Mouse (Mus musculus) G1E (cell line): ENCODE results near the gene Snap23. TPM values are rescaled to one million over a fixed set of nuclear protein-coding genes. Genes with fewer than 3 reads are reported as not detected.

ENCODE experiments used
- ATAC-seq: 2 replicates; pipeline ENCODE4 v1.8.0; 2016; ENCODE audit warnings: mild to moderate bottlenecking; ENCODE audit not compliant: insufficient number of reproducible peaks, poor library complexity, low FRiP score, severe bottlenecking; ENCODE audit errors: extremely low read depth
- DNase-seq: peaks from one replicate; pipeline ENCODE4 v3.0.0; 2012; ENCODE audit warnings: low spot score
- H3K27me3 ChIP-seq: 2 replicates; pipeline ENCODE4 v1.6.1; 2012; ENCODE audit warnings: mild to moderate bottlenecking, low read length, inconsistent platforms; ENCODE audit not compliant: insufficient read depth
- H3K36me3 ChIP-seq: replicated peaks from 2 replicates; pipeline ENCODE3; 2012; ENCODE audit warnings: mild to moderate bottlenecking, inconsistent platforms
- H3K4me1 ChIP-seq: 2 replicates; pipeline ENCODE4 v1.6.1; 2012; ENCODE audit warnings: low read depth, low read length, inconsistent platforms, mixed read lengths; ENCODE audit not compliant: insufficient read depth
- H3K4me3 ChIP-seq: 2 replicates; pipeline ENCODE4 v1.5.1; 2012; ENCODE audit warnings: low read depth, mild to moderate bottlenecking, inconsistent platforms, low read length, moderate library complexity, mixed read lengths
- H3K9me3 ChIP-seq: replicated peaks from 2 replicates; pipeline ENCODE4 v1.6.1; 2012; ENCODE audit warnings: inconsistent platforms
- CTCF ChIP-seq: IDR thresholded peaks from 2 replicates; pipeline ENCODE4 v1.5.1; 2012; ENCODE audit warnings: low read depth, low read length, inconsistent platforms, mixed read lengths
- GATA1 ChIP-seq: IDR thresholded peaks from 2 replicates; pipeline ENCODE4 v1.6.1; 2012; ENCODE audit warnings: borderline replicate concordance, low read length, inconsistent platforms, mixed read lengths
- GATA2 ChIP-seq: IDR thresholded peaks from 2 replicates; pipeline ENCODE4 v1.6.1; 2012; ENCODE audit warnings: low read depth, low read length, inconsistent platforms, borderline replicate concordance
- POLR2AphosphoS5 ChIP-seq: IDR thresholded peaks from 2 replicates; pipeline ENCODE4 v1.6.1; 2012; ENCODE audit warnings: low read depth, low read length, inconsistent platforms; ENCODE audit not compliant: insufficient replicate concordance
- TAL1 ChIP-seq: conservative IDR thresholded peaks from 2 replicates; pipeline ENCODE4 v1.6.1; 2012; ENCODE audit warnings: low read depth, low read length, inconsistent platforms, mixed read lengths
- polyA plus RNA-seq: library from polyadenylated mRNA; stranded (reverse); fragments of >175 nt; gene quantifications from 2 replicates; pipeline ENCODE4 v1.2.3, GENCODE M21; 2012
- total RNA-seq, 2 experiments: library from RNA; stranded (forward) in 1 of 2; stranded (reverse) in 1 of 2; fragments of 200-1000 nt in 1 of 2; fragments of >200 nt in 1 of 2; fragmentation: Nextera tagmentation in 1 of 2; gene quantifications; 2 replicates each; pipeline ENCODE4 v1.2.3; 2014 to 2017

The Snap23 gene
- total and polyA plus RNA-seq, 3 experiments: 20.5 to 328 (median 242) TPM

DNA sequence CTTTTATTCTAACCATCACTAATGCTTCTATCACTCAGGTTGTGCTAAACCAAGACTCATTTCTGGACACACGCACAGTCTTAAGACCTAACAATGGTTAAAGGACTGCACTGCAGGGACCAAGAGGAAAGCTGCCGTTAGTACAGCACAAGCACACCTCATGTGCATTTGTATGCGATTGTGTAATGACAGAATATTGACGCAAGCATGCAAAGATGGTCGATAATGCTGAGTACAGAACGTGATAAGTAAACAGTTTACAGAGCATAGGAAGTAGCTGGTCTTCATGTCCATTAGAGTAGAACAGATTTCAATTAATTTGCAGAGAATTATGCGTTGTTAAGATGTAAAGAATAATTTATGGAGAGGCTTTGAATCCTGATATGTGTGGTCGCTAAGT is 73.4 kb downstream of the Snap23 start:
- DNase-seq (no peak), ATAC-seq (no peak)
- H3K36me3 ChIP-seq: no peaks in the 10 kb centered on the region
- H3K9me3 ChIP-seq: no peaks in the 10 kb centered on the region
- peaks cover 8% of the 10 kb centered on the region for H3K27me3 ChIP-seq
- no peak overlapping the region for H3K4me3 ChIP-seq
- peaks cover 10% of the 10 kb centered on the region; the same call in 1 of the 2 replicates for H3K4me1 ChIP-seq
- TF ChIP-seq POLR2AphosphoS5 (no peak), TAL1 (no peak), CTCF (no peak), GATA2 (no peak), GATA1 (no peak)

DNA sequence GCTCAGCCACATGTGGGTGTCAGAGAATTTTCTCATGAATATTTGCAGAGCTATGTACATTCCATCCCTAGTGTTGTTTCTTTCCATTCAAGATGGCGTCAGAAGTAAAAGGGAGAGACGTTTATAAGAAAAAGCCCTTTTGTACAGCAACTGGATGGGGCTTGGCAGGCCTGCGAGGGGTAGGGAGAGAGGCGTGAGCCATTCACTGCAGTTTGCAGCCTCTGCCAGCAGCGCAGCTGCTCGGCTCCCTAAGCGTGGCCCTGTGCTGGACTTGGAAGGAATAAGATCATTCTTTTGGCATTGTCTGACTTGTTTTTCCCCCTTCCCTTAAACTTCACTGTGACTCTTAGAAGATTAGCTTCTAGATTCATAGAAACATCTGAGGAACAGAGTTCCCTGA is 76.4 kb downstream of the Snap23 start:
- DNase-seq (no peak), ATAC-seq (no peak)
- TF ChIP-seq CTCF: no peak
- no peak for TF ChIP-seq GATA2
- TF ChIP-seq POLR2AphosphoS5: no peak
- no peak for TF ChIP-seq GATA1
- no peak for TF ChIP-seq TAL1
- peaks cover 8% of the 10 kb centered on the region for H3K27me3 ChIP-seq
- H3K4me3 ChIP-seq: no peak overlapping the region
- H3K36me3 ChIP-seq: no peaks in the 10 kb centered on the region
- no peaks in the 10 kb centered on the region for H3K9me3 ChIP-seq
- H3K4me1 ChIP-seq: peaks cover 16% of the 10 kb centered on the region; the same call in 1 of the 2 replicates

DNA sequence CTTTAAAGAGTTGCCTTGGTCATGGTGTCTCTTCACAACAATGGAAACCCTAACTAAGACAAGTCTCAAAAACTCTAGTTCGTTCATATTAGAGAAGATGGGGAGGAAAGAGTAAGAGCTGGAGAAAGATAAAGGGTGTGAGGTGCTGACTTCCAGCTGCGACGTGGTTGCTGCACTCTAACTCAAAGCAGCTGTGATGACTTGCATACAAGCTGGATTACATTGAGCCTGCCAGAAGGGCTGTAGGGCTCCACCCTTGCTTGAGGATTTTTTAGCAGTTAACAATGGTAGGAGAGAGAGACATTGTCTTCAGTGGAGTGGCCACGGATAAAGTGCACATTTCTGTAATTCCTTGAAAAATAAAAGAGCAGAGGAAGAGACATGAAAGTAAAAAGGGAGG is 79.3 kb downstream of the Snap23 start:
- Histone ChIP-seq H3K36me3 (no peaks in the 10 kb centered on the region), H3K4me3 (no peak overlapping the region), H3K4me1 (peaks cover 14% of the 10 kb centered on the region; the same call in 1 of the 2 replicates), H3K9me3 (no peaks in the 10 kb centered on the region), H3K27me3 (peaks cover 12% of the 10 kb centered on the region)
- DNase-seq: no peak
- no peak for ATAC-seq
- TF ChIP-seq GATA2 (no peak), CTCF (no peak), GATA1 (no peak), TAL1 (no peak), POLR2AphosphoS5 (no peak)

Other genes starting within 250 kb of the Snap23 start
- gene Vps39, start 214.5 kb upstream of the Snap23 start, total RNA-seq (2014; fragmentation: Nextera tagmentation): 22.1 and 38.8 TPM in 2 replicates
- 26.4 and 29.7 TPM in 2 replicates for gene Vps39, start 214.5 kb upstream of the Snap23 start, total RNA-seq (2017)
- 15.1 and 18.6 TPM in 2 replicates for gene Vps39, start 214.5 kb upstream of the Snap23 start, polyA plus RNA-seq
- 16.0 and 17.2 TPM in 2 replicates for gene Ganc, start 163.8 kb upstream of the Snap23 start, total RNA-seq (2014; fragmentation: Nextera tagmentation)
- 19.2 and 20.4 TPM in 2 replicates for gene Ganc, start 163.8 kb upstream of the Snap23 start, total RNA-seq (2017)
- gene Ganc, start 163.8 kb upstream of the Snap23 start, polyA plus RNA-seq: 0.95 and 1.6 TPM in 2 replicates
- gene Tmem87a, start 163.6 kb upstream of the Snap23 start, total RNA-seq (2014; fragmentation: Nextera tagmentation): 19.6 and 22.6 TPM in 2 replicates
- gene Tmem87a, start 163.6 kb upstream of the Snap23 start, total RNA-seq (2017): 36.8 and 44.1 TPM in 2 replicates
- 0.76 and 0.88 TPM in 2 replicates for gene Tmem87a, start 163.6 kb upstream of the Snap23 start, polyA plus RNA-seq
- not detected in 2 replicates for gene Capn3, start 111.7 kb upstream of the Snap23 start, total RNA-seq (2014; fragmentation: Nextera tagmentation)
- 0.05 and 0.06 TPM in 2 replicates for gene Capn3, start 111.7 kb upstream of the Snap23 start, total RNA-seq (2017)
- gene Capn3, start 111.7 kb upstream of the Snap23 start, polyA plus RNA-seq: not detected in 2 replicates
- gene Zfp106, start 3.8 kb upstream of the Snap23 start, total RNA-seq (2014; fragmentation: Nextera tagmentation): 301 and 315 TPM in 2 replicates
- 98.6 and 104 TPM in 2 replicates for gene Zfp106, start 3.8 kb upstream of the Snap23 start, total RNA-seq (2017)
- gene Zfp106, start 3.8 kb upstream of the Snap23 start, polyA plus RNA-seq: 83.9 and 104 TPM in 2 replicates
- 30.5 and 41.2 TPM in 2 replicates for gene Haus2, start 41.7 kb downstream of the Snap23 start, total RNA-seq (2014; fragmentation: Nextera tagmentation)
- 13.1 and 14.6 TPM in 2 replicates for gene Haus2, start 41.7 kb downstream of the Snap23 start, total RNA-seq (2017)
- 2.1 and 3.2 TPM in 2 replicates for gene Haus2, start 41.7 kb downstream of the Snap23 start, polyA plus RNA-seq
- 35.8 and 52.9 TPM in 2 replicates for gene Lrrc57, start 41.8 kb downstream of the Snap23 start, total RNA-seq (2014; fragmentation: Nextera tagmentation)
- 27.8 and 29.6 TPM in 2 replicates for gene Lrrc57, start 41.8 kb downstream of the Snap23 start, total RNA-seq (2017)
- 1.5 and 3.0 TPM in 2 replicates for gene Lrrc57, start 41.8 kb downstream of the Snap23 start, polyA plus RNA-seq
- 9.8 and 12.3 TPM in 2 replicates for gene Stard9, start 61.5 kb downstream of the Snap23 start, total RNA-seq (2014; fragmentation: Nextera tagmentation)
- gene Stard9, start 61.5 kb downstream of the Snap23 start, total RNA-seq (2017): 3.7 and 4.0 TPM in 2 replicates
- gene Stard9, start 61.5 kb downstream of the Snap23 start, polyA plus RNA-seq: 0.34 and 0.54 TPM in 2 replicates